ENCODE assay signal across 4 mouse cellular contexts in the genomic region with DNA sequence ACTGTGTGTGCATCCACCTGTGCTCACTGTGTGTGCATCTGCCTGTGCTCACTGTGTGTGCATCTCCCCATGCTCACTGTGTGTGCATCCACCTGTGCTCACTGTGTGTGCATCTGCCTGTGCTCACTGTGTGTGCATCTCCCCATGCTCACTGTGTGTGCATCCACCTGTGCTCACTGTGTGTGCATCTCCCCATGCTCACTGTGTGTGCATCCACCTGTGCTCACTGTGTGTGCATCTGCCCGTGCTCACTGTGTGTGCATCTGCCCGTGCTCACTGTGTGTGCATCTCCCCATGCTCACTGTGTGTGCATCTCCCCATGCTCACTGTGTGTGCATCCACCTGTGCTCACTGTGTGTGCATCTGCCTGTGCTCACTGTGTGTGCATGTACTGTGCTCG. TPM values are rescaled to one million over a fixed set of nuclear protein-coding genes. Genes with fewer than 3 reads are reported as not detected.
"Had no signal": no experiment of that assay in that cellular context is flagged by ENCODE, and none has a peak within 500 bp of the region (broad histone marks: within the 10 kb centered on the region; RNA-seq: fewer than 3 reads in every experiment).

No protein-coding gene starts in this region.

RNA-seq across cellular contexts. Expression of gene Scrt2, which starts 18.5 kb away (rescaled TPM):
- total RNA-seq: neutrophil, adult 5-6 weeks had no signal
- polyA plus RNA-seq: spleen, adult 2 months; stomach, postnatal 0 days; thymus, postnatal 0 days had no signal
